Mouse (Mus musculus) natural killer cell, adult 2 months (primary cell): Measurements from ENCODE around the gene C030005K15Rik.
"Not testable (repeated sequence)": the region's sequence is repeated elsewhere in the genome, so short reads cannot be mapped to it uniquely, and the experiment has no call there.

Source experiments
- DNase-seq, 2 experiments: peaks; one replicate each; pipeline ENCODE4 v3.0.0; 2022; ENCODE audit warnings: low spot score in 2 of 2

Gene C030005K15Rik

GRCm38 (mm10) chr10:97726655-97727054, at the start of gene C030005K15Rik:
TSS of gene C030005K15Rik (minus strand) at chr10:97726755.
- DNase-seq = not testable (repeated sequence)

DNA sequence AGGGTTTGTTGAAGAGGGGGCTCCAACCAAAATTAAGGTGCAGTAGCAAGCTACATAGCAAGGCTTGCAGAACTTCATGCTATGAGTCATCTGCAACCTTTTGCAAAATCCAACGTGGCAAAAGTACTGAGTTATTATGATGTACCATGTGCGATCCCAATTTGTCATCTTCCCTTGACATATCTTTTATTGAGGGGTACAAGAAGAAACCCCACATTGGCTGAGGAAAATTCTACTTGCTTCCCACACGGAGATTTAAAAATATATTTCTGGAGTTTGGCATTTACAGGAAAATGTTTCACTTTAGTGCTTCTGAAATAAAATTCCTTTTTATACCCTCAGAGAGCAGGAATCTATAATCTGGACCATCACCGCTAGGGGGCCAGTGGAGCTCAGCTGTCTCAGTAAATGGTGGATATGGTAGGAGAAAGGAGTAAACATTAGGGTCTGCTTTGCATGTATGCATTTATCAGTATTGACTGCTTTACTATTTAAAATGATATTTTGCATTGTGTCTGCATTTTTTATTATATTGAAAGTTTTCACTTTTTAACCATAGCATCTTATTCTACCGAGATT, 41.7 kb upstream of the C030005K15Rik start:
- no peak for DNase-seq

DNA sequence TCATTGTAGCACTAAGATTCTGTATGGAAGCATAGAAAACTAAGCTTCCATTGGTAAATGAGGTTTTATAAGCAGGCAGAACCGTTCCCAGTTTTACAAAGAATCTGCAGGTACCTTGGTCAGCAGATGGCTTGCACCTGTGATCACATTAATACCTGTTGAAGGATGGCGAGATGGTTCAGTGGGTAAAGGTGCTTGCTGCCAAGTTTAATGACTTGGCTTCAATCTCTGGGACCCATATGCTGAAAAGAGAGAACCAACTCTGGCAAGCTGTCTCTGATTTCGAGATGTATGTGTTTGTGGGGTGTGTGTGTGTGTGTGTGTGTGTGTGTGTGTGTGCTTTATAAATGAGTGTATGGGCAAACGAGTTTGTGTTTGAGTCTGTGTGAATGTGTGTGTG, 27.3 kb upstream of the C030005K15Rik start:
- DNase-seq = no peak

- DNase-seq = no peak
Measured at GRCm38 (mm10) chr10:97747231-97747630, 20.7 kb upstream of the C030005K15Rik start.

- no peak for DNase-seq
Measured at GRCm38 (mm10) chr10:97725929-97726328, 626 bp downstream of the C030005K15Rik start.

- DNase-seq = no peak
Measured at GRCm38 (mm10) chr10:97722709-97723108, 3.8 kb downstream of the C030005K15Rik start.

DNA sequence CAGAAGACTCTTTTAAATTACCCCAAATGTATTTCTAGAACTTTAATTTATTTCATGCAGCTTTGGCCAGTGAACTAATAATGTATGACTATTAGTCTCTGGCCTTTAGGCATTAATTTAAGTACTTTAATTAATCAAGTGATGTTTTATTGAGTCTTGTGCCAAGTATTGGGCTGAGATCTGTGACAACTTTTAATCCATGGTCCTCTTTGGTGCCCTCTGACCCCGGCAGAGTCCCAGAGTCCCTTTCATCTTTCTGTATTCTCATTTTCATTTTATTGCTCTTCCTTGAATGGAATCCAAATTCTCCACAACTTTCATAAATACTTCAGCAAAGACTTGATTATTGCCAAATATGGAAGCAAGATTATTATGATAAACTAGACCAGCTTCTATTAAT, 5.9 kb downstream of the C030005K15Rik start:
- DNase-seq = no peak

DNA sequence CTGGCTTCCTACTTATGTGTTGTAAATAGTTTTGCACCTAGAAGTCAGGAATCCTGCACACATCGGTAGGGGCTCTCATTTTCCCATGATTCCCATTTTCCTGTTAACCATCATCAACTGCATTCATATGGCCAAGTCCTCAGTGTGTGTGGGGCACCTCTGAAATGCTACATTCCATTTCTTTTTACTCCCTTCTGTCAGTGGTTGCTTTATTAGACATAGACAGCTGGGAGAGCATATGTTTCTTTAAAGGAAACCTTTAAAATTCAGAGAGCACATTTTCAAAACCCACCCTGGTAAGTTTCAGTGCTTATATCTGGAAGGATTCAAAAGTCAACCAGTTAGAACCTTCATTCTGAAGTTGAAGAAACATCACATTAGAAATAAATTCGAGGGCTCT, 8.5 kb downstream of the C030005K15Rik start:
- DNase-seq = no peak

DNA sequence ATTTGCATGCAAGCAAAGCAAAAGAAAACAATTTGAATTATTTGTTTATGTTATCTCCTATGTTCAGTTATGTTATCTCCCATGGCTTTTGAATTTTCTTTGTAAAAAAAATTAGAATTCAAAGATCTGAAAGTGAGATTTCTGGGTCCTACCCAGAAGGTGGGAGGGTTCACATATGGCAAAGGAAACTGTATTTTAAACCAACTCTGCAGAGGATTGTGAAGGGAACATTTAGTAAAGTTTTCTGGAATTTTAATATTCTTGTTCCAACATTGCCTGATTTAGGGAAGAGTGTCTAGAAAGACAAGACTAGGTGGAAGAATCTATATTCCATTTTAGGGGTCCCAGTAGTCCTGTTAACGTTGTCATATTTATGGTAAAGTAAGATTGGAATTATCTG, 9.3 kb downstream of the C030005K15Rik start:
- DNase-seq = no peak

- DNase-seq = no peak
Measured at GRCm38 (mm10) chr10:97715289-97715906, 11.2 kb downstream of the C030005K15Rik start.

- no peak for DNase-seq
Measured at GRCm38 (mm10) chr10:97714584-97714983, 12.0 kb downstream of the C030005K15Rik start.

DNA sequence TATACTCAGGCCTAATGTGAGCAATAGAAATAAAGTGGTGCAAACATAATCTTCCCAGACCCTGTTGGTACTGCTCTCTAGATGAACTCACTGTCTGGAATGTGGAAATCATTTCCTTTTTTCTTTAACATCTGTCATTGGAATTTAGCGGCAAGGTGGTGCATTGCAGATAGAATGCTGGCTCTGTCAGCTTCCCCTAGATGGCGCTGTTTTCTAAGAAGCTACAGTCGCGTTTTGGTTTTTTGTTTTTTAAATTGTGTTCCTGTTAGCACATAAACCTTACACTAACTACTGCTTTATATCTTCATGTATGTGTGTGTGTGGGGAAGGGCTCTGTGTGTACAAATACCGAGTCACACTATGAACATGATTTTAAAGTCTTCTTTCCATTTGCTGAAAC, 13.9 kb downstream of the C030005K15Rik start:
- no peak for DNase-seq

- DNase-seq = no peak
Measured at GRCm38 (mm10) chr10:97704562-97704961, 22.0 kb downstream of the C030005K15Rik start.

DNA sequence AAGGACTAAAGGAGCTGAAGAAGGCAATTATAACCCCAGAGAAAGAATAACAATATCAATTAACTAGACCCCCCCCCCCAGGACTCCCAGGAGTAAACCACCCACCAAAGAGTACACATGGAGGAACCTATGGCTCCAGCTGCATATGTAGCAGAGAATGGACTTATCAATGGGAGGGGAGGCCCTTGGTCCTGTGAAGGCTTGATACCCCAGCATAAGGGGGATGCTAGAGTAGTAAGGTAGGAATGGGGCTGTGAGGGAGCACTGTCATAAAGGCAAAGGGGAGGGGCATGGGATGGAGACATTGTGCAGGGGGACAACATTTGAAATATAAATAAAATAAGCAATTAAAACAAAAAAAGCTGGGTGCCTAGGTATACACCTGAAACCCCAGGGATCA, 24.2 kb downstream of the C030005K15Rik start:
- DNase-seq = no peak

DNA sequence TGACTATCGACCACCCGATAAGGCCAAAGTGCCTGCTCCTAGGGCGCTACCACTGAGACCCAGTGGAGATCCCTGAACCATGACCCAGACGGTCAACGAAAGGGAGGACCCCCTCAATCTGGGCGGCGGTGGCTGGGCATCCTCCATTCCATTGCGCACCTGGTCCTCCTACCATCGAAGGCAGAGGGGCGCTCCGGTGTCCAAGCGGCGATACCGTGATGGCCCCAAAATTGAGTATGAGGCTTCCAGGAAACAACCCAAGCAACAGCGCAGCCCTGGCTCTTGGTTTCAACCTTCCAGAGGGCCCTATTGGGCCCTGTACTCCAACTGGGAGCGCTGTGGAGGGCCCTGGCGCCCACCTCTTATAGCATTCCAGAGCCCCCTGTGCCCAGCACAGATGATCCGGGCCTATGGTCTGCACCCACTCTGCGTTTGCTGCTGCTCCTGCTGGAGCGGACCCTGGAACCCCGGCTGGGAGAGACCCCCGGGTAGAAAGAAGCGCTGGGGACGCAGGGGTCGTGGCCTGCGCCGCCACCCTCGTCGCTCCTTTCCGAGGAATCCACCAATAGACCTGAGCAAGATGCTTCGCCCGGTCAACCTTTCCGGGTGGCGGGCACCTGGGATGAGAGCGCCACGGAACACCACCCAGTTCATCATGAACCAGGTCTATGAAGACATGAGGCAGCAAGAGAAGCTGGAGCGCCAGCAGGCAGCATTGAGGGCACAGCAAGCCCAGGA, 33.0 kb downstream of the C030005K15Rik start:
- no peak for DNase-seq

DNA sequence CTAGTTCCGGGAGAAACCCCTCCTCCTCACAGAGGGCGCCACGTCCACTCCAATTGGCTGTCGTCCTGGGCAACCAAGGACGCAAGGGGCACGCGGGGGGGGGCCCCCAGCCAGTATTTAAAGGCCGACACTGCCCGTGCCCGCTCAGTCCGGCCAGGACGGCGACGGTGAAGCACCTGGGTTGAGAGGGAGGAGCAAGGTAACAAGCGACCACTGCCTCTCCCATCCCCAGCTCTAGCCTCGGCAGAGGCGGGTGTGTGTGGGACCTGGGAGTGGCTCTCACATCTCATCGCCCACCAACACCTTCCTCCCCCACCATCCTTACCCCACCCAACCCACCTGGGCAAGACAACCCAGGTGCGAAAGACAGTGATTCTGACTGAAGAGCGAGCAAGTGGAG, 33.6 kb downstream of the C030005K15Rik start, which contains the start of gene Ccer1:
TSS of gene Ccer1 (plus strand) at position 147 of the 400 bp plus-strand sequence.
- DNase-seq = no peak

- DNase-seq = no peak
Measured at GRCm38 (mm10) chr10:97689425-97689824, 37.1 kb downstream of the C030005K15Rik start.

DNA sequence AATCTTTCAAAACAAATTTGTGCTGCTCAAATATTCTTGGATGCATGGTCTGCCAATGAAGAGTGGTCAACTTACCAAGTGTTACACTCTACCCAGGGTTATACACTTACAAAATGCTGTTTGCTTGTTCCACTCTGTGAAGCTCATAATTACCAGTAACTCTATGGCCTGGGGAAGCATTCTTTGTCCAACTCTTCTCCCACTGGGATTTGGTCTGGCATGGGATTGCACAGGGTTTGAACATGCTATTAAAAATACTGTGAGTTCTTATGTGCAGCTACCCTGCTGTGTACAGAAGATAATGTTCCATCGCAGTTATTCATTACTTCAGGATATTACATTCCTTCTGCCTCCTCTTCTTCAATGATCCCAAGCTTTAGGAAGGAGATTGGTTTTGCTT, 39.4 kb downstream of the C030005K15Rik start:
- no peak for DNase-seq

DNA sequence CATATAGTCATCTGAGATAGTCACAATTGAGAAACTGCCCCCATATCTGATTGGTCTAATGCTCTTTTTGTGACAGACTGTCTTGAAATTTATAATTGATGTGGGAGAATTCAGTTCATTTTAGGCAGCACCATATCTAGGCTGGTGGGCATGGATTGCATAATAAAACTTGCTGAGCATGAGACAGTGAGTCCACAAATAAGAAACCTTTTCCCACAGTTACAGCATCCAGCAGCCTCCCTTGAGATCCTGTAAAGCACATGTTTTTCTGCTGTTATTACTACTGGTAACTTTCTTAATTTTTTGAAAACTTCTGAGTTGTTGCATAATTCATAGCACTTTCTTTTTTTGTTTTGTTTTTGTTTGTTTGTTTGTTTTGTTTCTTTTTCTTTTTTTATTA, 43.6 kb downstream of the C030005K15Rik start:
- DNase-seq = no peak
